Mouse (Mus musculus): ENCODE measurements at regions not wholly inside any gene's neighbourhood (a gene's known extent, or its start where the extent isn't known, plus 50 kb on each side); places are given as distances from the start of the nearest gene placed in this dataset.
A peak's percentile ranks its signal among the peaks of the same experiment; 100 is the strongest.

DNA sequence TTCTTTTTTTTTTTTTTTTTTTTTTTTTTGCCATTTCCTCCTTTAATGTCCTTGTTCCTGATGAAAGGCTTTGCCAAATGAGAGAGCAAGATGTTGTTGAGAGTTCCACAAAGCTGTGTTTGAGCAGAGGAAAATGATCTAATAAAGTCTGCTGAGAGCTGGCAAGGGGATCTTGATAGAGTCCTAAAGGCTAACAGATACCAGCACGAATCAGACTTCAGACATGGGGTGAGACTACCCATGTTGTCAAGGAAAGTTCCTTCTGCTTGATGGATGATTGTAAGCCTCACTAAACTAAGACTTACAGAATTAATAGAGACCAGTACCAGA, 665.2 kb upstream of the Fam92a start:
- Histone ChIP-seq H3K9ac (no peak overlapping the region), H3K4me2 (no peak overlapping the region), H3K9me3 (no peaks in the 10 kb centered on the region), H3K4me3 (no peak overlapping the region), H3K27ac (no peak overlapping the region), H3K4me1 (replicated peaks) (no peaks in the 10 kb centered on the region), H3K27me3 (no peaks in the 10 kb centered on the region), H3K36me3 (no peaks in the 10 kb centered on the region)
- WGBS: 70% methylated on average over 1 of the region's 1 CpGs
- no peak for ATAC-seq (ENCODE audit: low FRiP score)

DNA sequence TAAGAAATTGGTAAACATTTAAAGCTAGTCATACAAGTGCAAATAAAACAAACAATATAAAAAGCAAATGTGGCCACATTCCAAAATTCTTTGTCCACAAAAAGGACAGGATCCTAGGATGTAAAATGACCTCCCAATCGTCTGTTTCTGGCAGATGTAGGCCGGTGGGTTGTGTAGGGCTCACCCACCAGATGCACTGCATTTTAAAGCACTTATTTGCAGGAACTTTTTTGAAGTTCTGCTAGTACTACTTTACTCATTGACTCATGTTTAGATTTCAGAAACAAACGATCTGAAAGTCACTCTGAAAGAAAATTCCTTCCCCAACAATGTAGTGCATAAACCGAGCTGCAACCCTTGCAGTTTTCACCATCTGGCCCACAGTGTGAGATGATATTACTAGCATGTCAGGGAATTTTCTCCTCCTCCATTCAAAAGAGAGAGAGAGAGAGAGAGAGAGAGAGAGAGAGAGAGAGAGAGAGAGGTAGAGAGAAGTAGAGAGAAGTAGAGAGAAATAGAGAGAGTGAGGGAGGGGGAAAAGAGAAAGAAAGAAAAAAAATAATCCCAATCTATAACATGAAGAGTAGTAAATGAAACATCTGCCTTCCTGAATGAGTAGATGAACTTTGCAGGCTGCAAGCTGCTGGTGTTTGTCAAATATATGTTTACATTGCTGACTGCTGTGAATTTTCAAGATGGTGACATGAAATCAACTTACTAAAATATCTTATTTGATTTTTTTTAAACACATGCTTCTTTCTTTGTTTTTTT, 664.7 kb upstream of the Fam92a start:
- 68% methylated on average over 4 of the region's 4 CpGs for WGBS
- no peak overlapping the region for H3K4me2 ChIP-seq
- no peak overlapping the region for H3K27ac ChIP-seq
- H3K9ac ChIP-seq: no peak overlapping the region
- no peaks in the 10 kb centered on the region for H3K36me3 ChIP-seq
- H3K4me3 ChIP-seq: no peak overlapping the region
- no peaks in the 10 kb centered on the region for H3K4me1 ChIP-seq (replicated peaks)
- ATAC-seq (ENCODE audit: low FRiP score): no peak
- H3K9me3 ChIP-seq: no peaks in the 10 kb centered on the region
- no peaks in the 10 kb centered on the region for H3K27me3 ChIP-seq

DNA sequence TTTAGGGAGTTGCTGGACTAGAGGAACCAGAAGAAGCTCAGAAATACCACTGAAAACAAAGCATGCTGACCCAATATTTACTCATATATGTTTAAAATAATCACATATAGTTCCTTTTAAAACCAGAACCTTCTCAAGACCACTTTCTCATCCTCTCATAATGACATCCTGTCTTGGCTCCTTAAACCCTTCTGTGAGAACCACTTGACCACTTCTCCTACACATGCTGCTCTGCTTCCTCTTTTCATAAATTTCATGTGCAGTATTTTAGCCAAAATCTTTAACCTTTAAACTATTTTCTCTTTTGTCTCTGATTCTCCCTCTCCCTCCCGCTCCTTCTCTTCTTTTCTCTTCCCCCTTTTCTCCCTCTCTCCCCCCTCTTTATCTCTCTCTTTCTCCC, 654.6 kb upstream of the Fam92a start:
- Histone ChIP-seq H3K4me2 (no peak overlapping the region), H3K9ac (no peak overlapping the region), H3K27me3 (no peaks in the 10 kb centered on the region), H3K9me3 (0 out of 2 replicates have a peak, but pooled peaks cover 6% of the 10 kb centered on the region), H3K4me3 (no peak overlapping the region), H3K36me3 (no peaks in the 10 kb centered on the region), H3K27ac (no peak overlapping the region), H3K4me1 (replicated peaks) (no peaks in the 10 kb centered on the region)
- no peak for ATAC-seq (ENCODE audit: low FRiP score)
- WGBS: 91% methylated on average over 1 of the region's 1 CpGs

DNA sequence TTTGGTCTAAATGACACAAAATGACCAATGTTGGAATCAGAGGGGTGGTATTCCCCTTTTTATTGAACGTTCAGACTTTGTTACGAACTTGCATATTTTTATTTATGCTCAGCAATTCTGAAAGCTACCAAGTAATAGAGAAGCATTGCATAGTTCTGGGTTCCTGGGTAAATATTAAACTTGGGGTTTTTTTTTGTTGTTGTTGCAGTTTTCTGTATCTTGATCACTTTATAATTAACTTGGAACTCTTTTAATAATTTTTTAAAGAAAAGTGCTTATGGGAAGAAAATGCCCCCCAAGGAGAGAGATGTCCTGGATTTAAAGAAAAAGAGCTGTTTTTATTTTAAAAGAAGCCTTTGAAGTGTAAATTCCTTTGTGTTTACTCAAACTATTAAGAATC, 642.4 kb upstream of the Fam92a start:
- H3K27ac ChIP-seq: no peak overlapping the region
- no peaks in the 10 kb centered on the region for H3K9me3 ChIP-seq
- no peak overlapping the region for H3K4me2 ChIP-seq
- no peak for ATAC-seq (ENCODE audit: low FRiP score)
- H3K9ac ChIP-seq: no peak overlapping the region
- H3K27me3 ChIP-seq: no peaks in the 10 kb centered on the region
- no peak overlapping the region for H3K4me3 ChIP-seq
- no peaks in the 10 kb centered on the region for H3K4me1 ChIP-seq (replicated peaks)
- 88% methylated on average over 2 of the region's 2 CpGs for WGBS
- H3K36me3 ChIP-seq: no peaks in the 10 kb centered on the region

DNA sequence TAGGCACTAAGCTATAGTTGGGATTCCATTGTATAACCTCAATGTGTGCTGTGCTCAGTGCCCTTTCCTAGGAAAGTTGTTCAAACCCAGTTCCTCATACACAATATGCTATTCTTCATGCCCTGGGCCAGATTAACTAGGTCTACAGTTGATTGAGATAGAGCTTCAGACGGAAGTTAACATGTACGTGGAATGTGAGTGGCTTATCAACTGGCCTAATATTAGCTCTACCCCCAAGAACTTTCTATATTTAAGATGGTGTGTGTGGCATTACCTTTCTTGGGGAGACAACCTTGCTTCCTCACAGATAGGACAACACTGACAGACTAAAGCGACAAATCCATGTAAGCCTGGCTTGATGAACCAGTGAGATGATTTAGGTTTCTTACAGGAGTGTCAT, 629.4 kb upstream of the Fam92a start:
- ATAC-seq (ENCODE audit: low FRiP score): no peak
- no peaks in the 10 kb centered on the region for H3K27me3 ChIP-seq
- H3K4me1 ChIP-seq (replicated peaks): no peaks in the 10 kb centered on the region
- H3K4me3 ChIP-seq: no peak overlapping the region
- no peak overlapping the region for H3K4me2 ChIP-seq
- 94% methylated on average over 3 of the region's 3 CpGs for WGBS
- H3K27ac ChIP-seq: no peak overlapping the region
- H3K36me3 ChIP-seq: no peaks in the 10 kb centered on the region
- H3K9me3 ChIP-seq: no peaks in the 10 kb centered on the region
- no peak overlapping the region for H3K9ac ChIP-seq

DNA sequence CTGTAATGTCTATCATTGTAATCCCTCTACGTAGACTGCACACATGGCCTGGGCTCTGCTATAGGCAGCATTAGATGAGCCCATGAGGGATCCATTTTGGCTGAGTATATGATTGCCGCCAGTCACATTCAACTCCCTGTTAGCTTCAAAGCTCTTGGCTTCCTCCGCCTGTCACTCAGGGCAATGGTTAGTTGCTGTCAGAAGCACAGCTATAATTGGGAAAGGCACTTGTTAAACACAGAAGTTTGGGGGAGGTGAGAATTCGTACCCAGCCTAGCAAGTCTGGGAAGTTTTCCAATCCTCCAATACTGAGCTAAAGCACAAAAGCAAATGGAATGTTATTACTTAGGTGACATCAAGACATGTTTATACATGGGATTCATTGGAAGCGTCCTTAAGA, 627.7 kb upstream of the Fam92a start:
- H3K4me2 ChIP-seq: no peak overlapping the region
- no peaks in the 10 kb centered on the region for H3K9me3 ChIP-seq
- H3K36me3 ChIP-seq: no peaks in the 10 kb centered on the region
- H3K4me1 ChIP-seq (replicated peaks): no peaks in the 10 kb centered on the region
- no peak overlapping the region for H3K9ac ChIP-seq
- H3K4me3 ChIP-seq: no peak overlapping the region
- no peak overlapping the region for H3K27ac ChIP-seq
- ATAC-seq (ENCODE audit: low FRiP score): no peak
- 81% methylated on average over 5 of the region's 5 CpGs for WGBS
- no peaks in the 10 kb centered on the region for H3K27me3 ChIP-seq

DNA sequence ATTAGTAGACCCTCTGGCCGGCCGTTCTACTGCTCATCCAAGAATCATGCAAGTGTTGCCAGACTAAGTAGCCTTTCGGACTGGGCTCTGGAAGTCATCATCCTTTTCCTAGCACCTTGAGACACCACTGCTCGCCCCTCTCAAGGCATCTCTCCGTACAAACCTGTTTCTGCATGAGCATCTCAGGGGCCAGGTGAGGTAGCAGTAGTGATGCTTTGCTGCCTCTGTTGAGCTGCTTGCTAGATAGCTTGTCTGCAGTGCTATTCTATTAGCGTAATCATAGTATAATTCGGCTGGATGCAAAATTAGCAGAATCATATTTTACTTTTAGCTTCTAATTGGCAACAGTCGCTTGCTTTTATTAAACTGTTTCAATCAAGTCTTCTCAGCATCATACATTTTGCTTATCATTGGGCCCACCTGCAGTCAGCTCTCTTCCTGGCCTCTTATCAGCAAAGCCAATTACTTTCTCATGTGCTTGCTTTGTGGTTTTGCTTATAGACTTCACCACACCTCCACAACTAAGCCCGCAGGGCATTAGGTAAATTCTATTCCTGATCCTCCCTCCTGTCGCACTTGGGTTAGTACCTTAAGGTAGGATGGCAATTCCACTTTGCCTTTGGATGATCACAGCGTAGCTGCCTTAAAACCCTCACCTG, 621.1 kb upstream of the Fam92a start:
- H3K27ac ChIP-seq: peak overlapping the region; percentile 69
- peak; percentile 49; the same call in 1 of the 2 replicates for ATAC-seq (ENCODE audit: low FRiP score)
- no peaks in the 10 kb centered on the region for H3K36me3 ChIP-seq
- no peaks in the 10 kb centered on the region for H3K9me3 ChIP-seq
- 0 out of 2 replicates have a peak overlapping the region, but pooled peaks have one; percentile 4 for H3K9ac ChIP-seq
- peaks cover 12% of the 10 kb centered on the region for H3K4me1 ChIP-seq (replicated peaks)
- WGBS: 70% methylated on average over 11 of the region's 11 CpGs
- H3K4me2 ChIP-seq: peak overlapping the region; percentile 29
- H3K27me3 ChIP-seq: no peaks in the 10 kb centered on the region
- no peak overlapping the region for H3K4me3 ChIP-seq

DNA sequence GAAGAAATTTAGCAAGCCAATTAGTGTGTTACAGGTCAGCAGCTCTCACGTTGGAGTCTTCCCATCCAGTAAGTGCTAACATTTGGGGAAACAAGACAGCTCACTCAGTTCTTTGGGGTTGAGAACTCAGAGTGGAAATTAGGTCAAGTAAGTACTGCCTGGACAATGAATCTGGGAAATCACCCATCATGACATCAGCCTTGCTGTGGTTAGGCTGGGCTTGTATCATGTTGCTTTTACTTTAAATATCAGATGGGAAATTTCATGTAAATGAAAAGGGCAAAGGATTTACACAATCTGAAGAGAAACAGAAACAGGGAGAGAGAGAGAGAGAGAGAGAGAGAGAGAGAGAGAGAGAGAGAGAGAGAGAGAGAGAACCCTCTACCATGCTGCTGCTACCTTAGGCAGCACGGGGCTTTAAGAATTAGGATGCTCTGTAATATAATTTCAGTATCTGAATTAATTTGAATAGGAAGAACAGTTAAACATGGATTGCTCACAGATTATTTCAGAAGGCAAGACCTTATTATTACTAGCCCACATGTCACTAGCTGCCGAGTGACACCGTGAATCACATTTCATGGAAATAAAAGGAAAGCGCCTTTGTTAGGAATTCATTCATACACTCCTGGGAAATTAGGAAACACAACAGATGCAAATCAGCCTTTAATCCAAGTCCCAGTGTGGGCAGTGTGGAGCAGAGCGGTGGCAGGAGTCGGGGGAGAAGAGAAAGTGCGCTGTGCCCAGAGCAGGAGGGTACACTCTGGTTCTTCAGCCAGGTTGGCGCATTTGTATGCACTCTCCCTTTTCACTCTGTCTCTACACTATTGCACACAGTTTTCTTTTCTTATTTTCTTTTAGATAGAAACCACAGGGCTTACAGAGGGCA, 620.2 kb upstream of the Fam92a start:
- peak; percentile 52 for ATAC-seq (ENCODE audit: low FRiP score)
- H3K27ac ChIP-seq: peak overlapping the region; percentile 69
- H3K4me3 ChIP-seq: no peak overlapping the region
- no peaks in the 10 kb centered on the region for H3K27me3 ChIP-seq
- H3K36me3 ChIP-seq: no peaks in the 10 kb centered on the region
- peak overlapping the region; percentile 29 for H3K4me2 ChIP-seq
- WGBS: 38% methylated on average over 9 of the region's 9 CpGs
- no peaks in the 10 kb centered on the region for H3K9me3 ChIP-seq
- peaks cover 12% of the 10 kb centered on the region for H3K4me1 ChIP-seq (replicated peaks)
- 0 out of 2 replicates have a peak overlapping the region, but pooled peaks have one; percentile 4 for H3K9ac ChIP-seq

DNA sequence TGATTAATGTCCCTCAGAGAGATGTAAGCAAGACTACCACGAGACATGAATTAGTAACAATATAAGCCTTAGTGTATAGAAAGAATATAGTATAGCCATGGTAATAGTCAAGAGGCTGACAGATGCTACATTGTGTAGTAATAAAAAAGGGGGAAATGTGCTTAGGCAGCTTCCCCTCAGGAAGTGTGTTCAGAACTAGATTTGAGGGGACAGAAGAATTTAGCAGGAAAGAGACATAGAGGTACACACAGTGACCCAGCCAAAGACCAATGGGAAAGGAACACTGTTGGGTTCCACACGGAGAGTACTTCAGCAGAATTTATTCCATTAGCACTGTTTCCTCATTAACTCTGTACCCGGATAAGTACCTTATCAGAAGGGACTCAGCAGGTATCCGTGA, 614.0 kb upstream of the Fam92a start:
- no peak overlapping the region for H3K27ac ChIP-seq
- peaks cover 11% of the 10 kb centered on the region; the same call in 1 of the 2 replicates for H3K4me1 ChIP-seq (replicated peaks)
- H3K27me3 ChIP-seq: no peaks in the 10 kb centered on the region
- WGBS: 77% methylated on average over 4 of the region's 4 CpGs
- H3K4me3 ChIP-seq: no peak overlapping the region
- no peak overlapping the region for H3K9ac ChIP-seq
- H3K9me3 ChIP-seq: no peaks in the 10 kb centered on the region
- no peak overlapping the region for H3K4me2 ChIP-seq
- no peak for ATAC-seq (ENCODE audit: low FRiP score)
- H3K36me3 ChIP-seq: no peaks in the 10 kb centered on the region

DNA sequence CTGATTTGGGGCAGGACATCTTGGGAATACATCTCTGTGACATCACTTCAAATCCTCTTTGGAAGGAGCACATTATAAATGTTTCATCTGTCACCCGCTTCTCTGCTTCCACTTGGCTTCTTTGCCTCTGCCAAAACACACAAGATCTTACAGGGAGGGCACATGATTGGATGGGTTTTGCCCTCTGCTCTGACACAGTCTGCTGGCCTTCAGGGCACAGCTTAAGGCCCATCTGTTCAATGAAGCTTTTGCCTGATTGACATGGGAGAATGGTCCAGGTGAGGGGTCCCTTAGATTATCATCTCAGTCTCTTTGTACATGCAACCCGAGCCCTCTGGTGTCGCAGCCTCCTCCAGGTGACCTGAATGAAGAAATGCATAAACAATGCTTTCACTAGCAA, 612.7 kb upstream of the Fam92a start:
- 71% methylated on average over 3 of the region's 3 CpGs for WGBS
- no peak overlapping the region for H3K9ac ChIP-seq
- H3K27ac ChIP-seq: no peak overlapping the region
- H3K27me3 ChIP-seq: no peaks in the 10 kb centered on the region
- H3K36me3 ChIP-seq: no peaks in the 10 kb centered on the region
- H3K4me3 ChIP-seq: no peak overlapping the region
- H3K4me1 ChIP-seq (replicated peaks): peaks cover 11% of the 10 kb centered on the region; the same call in 1 of the 2 replicates
- H3K9me3 ChIP-seq: no peaks in the 10 kb centered on the region
- no peak overlapping the region for H3K4me2 ChIP-seq
- no peak for ATAC-seq (ENCODE audit: low FRiP score)

DNA sequence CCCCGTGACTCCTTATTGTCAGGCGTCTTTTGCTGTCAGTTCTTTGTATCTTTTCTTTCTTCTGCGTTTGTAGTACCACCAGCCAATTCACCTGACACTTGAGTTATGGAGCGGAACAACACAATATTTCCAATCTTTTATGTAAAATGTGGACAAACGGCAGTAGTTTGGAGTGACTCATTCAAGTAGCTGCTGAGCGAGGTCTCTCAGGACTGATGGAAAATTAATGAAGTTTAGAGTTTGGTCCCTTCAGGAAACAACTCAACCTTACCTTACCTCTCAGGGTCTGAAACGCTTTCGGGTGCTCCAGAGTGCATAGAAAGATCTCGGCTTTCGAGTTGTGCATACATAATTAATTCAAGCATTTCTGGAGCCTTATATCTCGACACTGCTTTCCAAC, 612.3 kb upstream of the Fam92a start:
- Histone ChIP-seq H3K4me3 (no peak overlapping the region), H3K36me3 (no peaks in the 10 kb centered on the region), H3K9me3 (no peaks in the 10 kb centered on the region), H3K9ac (no peak overlapping the region), H3K4me2 (no peak overlapping the region), H3K4me1 (replicated peaks) (peaks cover 11% of the 10 kb centered on the region; the same call in 1 of the 2 replicates), H3K27me3 (no peaks in the 10 kb centered on the region), H3K27ac (no peak overlapping the region)
- WGBS: 61% methylated on average over 11 of the region's 11 CpGs
- ATAC-seq (ENCODE audit: low FRiP score): no peak

Measured in hindbrain, embryonic 13.5 days (tissue).